Mouse (Mus musculus): Measurements from ENCODE around the gene Cyp2d9. TPM values are rescaled to one million over a fixed set of nuclear protein-coding genes. Genes with fewer than 3 reads are reported as not detected.
"Not testable (repeated sequence)": the region's sequence is repeated elsewhere in the genome, so short reads cannot be mapped to it uniquely, and the experiment has no call there.

Gene Cyp2d9
- polyA plus RNA-seq, 1 experiment from 2014 or later = 4.2 TPM

DNA sequence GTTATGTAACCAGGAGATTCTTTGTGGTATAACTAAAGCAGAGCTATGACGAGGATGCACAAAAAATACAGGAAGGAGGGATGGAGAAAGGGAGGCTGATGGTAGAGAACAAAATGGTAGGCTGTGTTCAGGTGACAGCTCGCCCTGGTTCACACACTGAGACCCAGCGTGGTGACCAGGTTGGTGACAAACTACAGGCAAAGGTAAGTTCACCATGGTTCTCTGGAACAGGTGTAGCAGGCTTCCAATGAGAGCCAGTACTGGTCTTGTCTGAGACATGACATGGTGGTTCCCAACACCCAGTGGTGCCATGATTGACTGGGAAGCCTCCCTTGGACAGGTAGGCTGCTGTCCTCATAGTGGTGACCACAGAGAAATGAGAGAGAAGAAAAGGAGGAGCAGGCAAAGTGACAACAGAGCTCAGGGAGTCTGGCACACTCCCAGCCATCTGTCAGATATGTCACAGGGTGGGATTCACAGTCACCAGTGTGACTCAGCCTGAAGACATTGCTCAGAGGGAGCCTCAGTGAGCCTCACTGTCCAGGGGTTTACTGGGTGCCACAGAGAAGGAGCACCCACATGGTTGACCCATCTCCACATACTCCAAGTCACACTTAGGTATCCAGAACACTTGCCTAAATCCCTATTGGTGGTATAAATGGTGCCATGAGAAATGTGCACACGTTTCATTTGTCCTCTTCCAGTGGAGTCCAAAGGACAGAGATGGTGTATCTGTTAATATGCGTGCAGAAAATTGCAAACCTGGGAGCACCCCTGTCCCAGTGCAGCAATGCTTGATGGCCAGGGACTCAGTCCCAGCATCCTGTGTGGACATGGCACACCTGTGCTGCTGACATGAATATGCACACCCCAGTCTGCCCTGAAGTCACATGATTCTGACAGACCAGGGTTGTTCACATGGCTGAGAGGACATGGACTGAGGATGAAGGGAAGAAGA, 24.1 kb downstream of the Cyp2d9 start:
- Histone ChIP-seq H3K9ac (ENCODE audit: low read depth, low read length) (no peak overlapping the region), H3K4me2 (ENCODE audit: low read depth, low read length) (no peak overlapping the region), H3K36me3 (ENCODE audit: control insufficient read depth, insufficient read depth) (no peaks in the 10 kb centered on the region), H3K9me3 (replicated peaks; ENCODE audit: control insufficient read depth, low read length) (no peaks in the 10 kb centered on the region), H3K27ac (ENCODE audit: low read length) (no peak overlapping the region), H3K27me3 (ENCODE audit: control insufficient read depth, insufficient read depth, low read depth, low read length) (no peaks in the 10 kb centered on the region), H3K4me1 (ENCODE audit: control insufficient read depth, low read depth, low read length) (no peaks in the 10 kb centered on the region), H3K4me3 (ENCODE audit: low read depth, low read length) (no peak overlapping the region)
- no peak for ATAC-seq (ENCODE audit: low read depth)
- WGBS (ENCODE audit: insufficient replicate concordance) = 47% methylated on average over 5 of the region's 5 CpGs

- H3K27ac ChIP-seq (ENCODE audit: low read length); H3K9ac ChIP-seq (ENCODE audit: low read depth, low read length); H3K9me3 ChIP-seq (replicated peaks; ENCODE audit: control insufficient read depth, low read length); H3K4me3 ChIP-seq (ENCODE audit: low read depth, low read length); H3K36me3 ChIP-seq (ENCODE audit: control insufficient read depth, insufficient read depth); ATAC-seq (ENCODE audit: low read depth); H3K4me1 ChIP-seq (ENCODE audit: control insufficient read depth, low read depth, low read length); H3K27me3 ChIP-seq (ENCODE audit: control insufficient read depth, insufficient read depth, low read depth, low read length); H3K4me2 ChIP-seq (ENCODE audit: low read depth, low read length): not testable (repeated sequence)
- WGBS (ENCODE audit: insufficient replicate concordance) = 61% methylated on average over 12 of the region's 12 CpGs
Measured at GRCm38 (mm10) chr15:82459266-82459665, 26.0 kb downstream of the Cyp2d9 start.

DNA sequence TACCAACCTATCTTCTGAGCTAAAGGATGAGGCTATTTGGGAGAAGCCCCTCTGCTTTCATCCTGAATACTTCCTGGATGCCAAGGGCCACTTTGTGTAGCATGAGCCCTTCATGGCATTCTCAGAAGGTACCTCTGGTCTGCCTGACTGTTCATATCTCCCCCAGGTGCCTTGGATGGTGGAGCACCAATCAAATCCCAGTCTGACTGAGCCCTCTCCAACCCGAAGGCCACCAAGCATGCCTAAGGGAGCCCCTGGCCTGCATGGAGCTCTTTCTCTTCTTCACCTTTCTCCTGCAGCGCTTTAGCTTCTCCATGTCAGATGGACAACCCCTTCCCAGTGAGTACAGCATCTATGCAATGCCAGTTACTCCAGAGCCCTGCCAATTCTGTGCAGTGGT, 31.5 kb downstream of the Cyp2d9 start:
- Histone ChIP-seq H3K27ac (ENCODE audit: low read length) (no peak overlapping the region), H3K9ac (ENCODE audit: low read depth, low read length) (no peak overlapping the region), H3K4me2 (ENCODE audit: low read depth, low read length) (no peak overlapping the region), H3K27me3 (ENCODE audit: control insufficient read depth, insufficient read depth, low read depth, low read length) (no peaks in the 10 kb centered on the region), H3K4me3 (ENCODE audit: low read depth, low read length) (no peak overlapping the region), H3K36me3 (ENCODE audit: control insufficient read depth, insufficient read depth) (no peaks in the 10 kb centered on the region), H3K9me3 (replicated peaks; ENCODE audit: control insufficient read depth, low read length) (no peaks in the 10 kb centered on the region), H3K4me1 (ENCODE audit: control insufficient read depth, low read depth, low read length) (no peaks in the 10 kb centered on the region)
- ATAC-seq (ENCODE audit: low read depth) = no peak
- WGBS (ENCODE audit: insufficient replicate concordance) = 51% methylated on average over 2 of the region's 2 CpGs

DNA sequence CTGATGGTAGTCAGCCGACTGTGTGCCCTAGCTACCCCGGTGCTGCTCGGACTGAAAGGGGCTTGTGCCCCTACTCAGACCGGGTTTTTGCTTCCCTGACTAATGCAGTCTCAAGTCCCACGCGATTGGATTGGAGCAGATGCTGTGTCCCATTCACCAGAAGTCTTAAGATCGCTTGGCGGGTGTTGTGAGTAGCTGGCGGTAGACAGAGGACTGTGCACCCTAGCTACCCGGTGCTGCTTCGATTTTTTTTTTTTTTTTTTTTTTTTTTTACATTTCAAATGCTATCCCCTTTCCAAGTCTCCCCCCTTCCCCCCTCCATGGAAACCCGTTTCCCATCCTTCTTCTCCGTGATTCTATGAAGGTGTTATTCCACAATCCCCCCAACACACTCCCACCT, 61.0 kb downstream of the Cyp2d9 start:
- not testable (repeated sequence) for H3K9ac ChIP-seq (ENCODE audit: low read depth, low read length); H3K4me1 ChIP-seq (ENCODE audit: control insufficient read depth, low read depth, low read length); H3K27ac ChIP-seq (ENCODE audit: low read length); H3K27me3 ChIP-seq (ENCODE audit: control insufficient read depth, insufficient read depth, low read depth, low read length); H3K4me3 ChIP-seq (ENCODE audit: low read depth, low read length); H3K36me3 ChIP-seq (ENCODE audit: control insufficient read depth, insufficient read depth); H3K9me3 ChIP-seq (replicated peaks; ENCODE audit: control insufficient read depth, low read length); H3K4me2 ChIP-seq (ENCODE audit: low read depth, low read length); ATAC-seq (ENCODE audit: low read depth)
- WGBS (ENCODE audit: insufficient replicate concordance) = 47% methylated on average over 13 of the region's 13 CpGs

Small RNAs within 50 kb of the gene (microRNA-seq; reads per million reads assigned to microRNA genes)
- gene Gm25990 = not detected
- gene Gm27331 = not detected
- gene Gm27622 = not detected
- gene Gm27825 = not detected
- gene Mir7684 = not detected

Other genes with a start within 250 kb of the Cyp2d9 start
- gene Shisa8, start 220.6 kb upstream of the Cyp2d9 start, polyA plus RNA-seq (2015; fragmentation: Nextera tagmentation; extraction: Ambion mirVana) = 0.11 TPM in 2 replicates
- 0.40 and 0.93 TPM in 2 replicates for gene Tnfrsf13c, start 209.1 kb upstream of the Cyp2d9 start, polyA plus RNA-seq (2015; fragmentation: Nextera tagmentation; extraction: Ambion mirVana)
- gene Cenpm, start 188.7 kb upstream of the Cyp2d9 start, polyA plus RNA-seq (2015; fragmentation: Nextera tagmentation; extraction: Ambion mirVana) = 27.1 and 31.0 TPM in 2 replicates
- gene 1500009C09Rik, start 181.0 kb upstream of the Cyp2d9 start, polyA plus RNA-seq (2015; fragmentation: Nextera tagmentation; extraction: Ambion mirVana) = not detected in 2 replicates
- gene Sept3, start 158.5 kb upstream of the Cyp2d9 start, polyA plus RNA-seq (2015; fragmentation: Nextera tagmentation; extraction: Ambion mirVana) = 0.32 TPM in 1 of 2 replicates, not detected in the other
- 0.08 TPM in 1 of 2 replicates, not detected in the other for gene Wbp2nl, start 134.5 kb upstream of the Cyp2d9 start, polyA plus RNA-seq (2015; fragmentation: Nextera tagmentation; extraction: Ambion mirVana)
- 48.2 and 51.1 TPM in 2 replicates for gene Naga, start 94.5 kb upstream of the Cyp2d9 start, polyA plus RNA-seq (2015; fragmentation: Nextera tagmentation; extraction: Ambion mirVana)
- gene Pheta2, start 94.5 kb upstream of the Cyp2d9 start, polyA plus RNA-seq (2015; fragmentation: Nextera tagmentation; extraction: Ambion mirVana) = 38.9 and 43.4 TPM in 2 replicates
- 170 and 175 TPM in 2 replicates for gene Smdt1, start 94.5 kb upstream of the Cyp2d9 start, polyA plus RNA-seq (2015; fragmentation: Nextera tagmentation; extraction: Ambion mirVana)
- 348 and 350 TPM in 2 replicates for gene Ndufa6, start 79.1 kb upstream of the Cyp2d9 start, polyA plus RNA-seq (2015; fragmentation: Nextera tagmentation; extraction: Ambion mirVana)
- 20.1 and 20.6 TPM in 2 replicates for gene Cyp2d22, start 53.2 kb upstream of the Cyp2d9 start, polyA plus RNA-seq (2015; fragmentation: Nextera tagmentation; extraction: Ambion mirVana)
- not detected in 2 replicates for gene Cyp2d11, start 39.4 kb upstream of the Cyp2d9 start, polyA plus RNA-seq (2015; fragmentation: Nextera tagmentation; extraction: Ambion mirVana)
- gene Cyp2d10, start 26.2 kb upstream of the Cyp2d9 start, polyA plus RNA-seq (2015; fragmentation: Nextera tagmentation; extraction: Ambion mirVana) = 72.1 and 86.0 TPM in 2 replicates
- not detected in 2 replicates for gene Cyp2d12, start 121.6 kb downstream of the Cyp2d9 start, polyA plus RNA-seq (2015; fragmentation: Nextera tagmentation; extraction: Ambion mirVana)
- gene Cyp2d34, start 187.5 kb downstream of the Cyp2d9 start, polyA plus RNA-seq (2015; fragmentation: Nextera tagmentation; extraction: Ambion mirVana) = not detected in 2 replicates

All from liver, embryonic 16.5 days (tissue).